Mouse (Mus musculus) small intestine, adult 2 months (tissue): ENCODE data around the gene Zfp982.

Experiments used
- CTCF ChIP-seq: fragments of 200-500 bp; IDR thresholded peaks from 2 replicates; pipeline ENCODE4 v1.5.1; 2012; ENCODE audit warnings: low read depth, mild to moderate bottlenecking, control low read depth, inconsistent platforms, low read length, moderate library complexity, mixed read lengths; ENCODE audit not compliant: insufficient replicate concordance, insufficient read length; ENCODE audit errors: extremely low read depth
- POLR2A ChIP-seq: fragments of 200-500 bp; IDR thresholded peaks from 2 replicates; pipeline ENCODE4 v1.6.1; 2012; ENCODE audit warnings: low read depth, mild to moderate bottlenecking, control low read depth, inconsistent platforms, low read length, moderate library complexity

- TF ChIP-seq CTCF (no peak), POLR2A (no peak)
Observed at GRCm38 (mm10) chr4:147537702-147538101, 45.5 kb downstream of the Zfp982 start.
